Mouse (Mus musculus) midbrain, embryonic 11.5 days (tissue): ENCODE measurements at regions not wholly inside any gene's neighbourhood (a gene's known extent, or its start where the extent isn't known, plus 50 kb on each side); places are given as distances from the start of the nearest gene placed in this dataset.

Source experiments
- ATAC-seq: fragments of 200-750 bp; cut with Nextera tagmentation; 2 replicates; pipeline ENCODE4 v1.8.0; 2017; ENCODE audit warnings: moderate TSS enrichment, moderate library complexity; ENCODE audit not compliant: low FRiP score
- DNase-seq: peaks from one replicate; pipeline ENCODE4 v3.0.0; 2015; ENCODE audit warnings: low spot score; ENCODE audit errors: missing footprints
- H3K27ac ChIP-seq: fragments of 300-500 bp; sonication (generic); 2 replicates; pipeline ENCODE4 v1.5.1; 2014; ENCODE audit warnings: low read depth, low read length
- H3K27me3 ChIP-seq: fragments of 300-500 bp; sonication (generic); 2 replicates; pipeline ENCODE4 v1.6.1; 2014; ENCODE audit warnings: mild to moderate bottlenecking, low read length, moderate library complexity, mixed read lengths; ENCODE audit not compliant: control insufficient read depth, insufficient read depth
- H3K36me3 ChIP-seq: fragments of 300-500 bp; sonication (generic); 2 replicates; pipeline ENCODE4 v1.6.1; 2014; ENCODE audit warnings: mild to moderate bottlenecking, low read length, moderate library complexity, mixed read lengths; ENCODE audit not compliant: control insufficient read depth, insufficient read depth
- H3K4me1 ChIP-seq: fragments of 300-500 bp; sonication (generic); 2 replicates; pipeline ENCODE4 v1.6.1; 2014; ENCODE audit warnings: low read length; ENCODE audit not compliant: control insufficient read depth, insufficient read depth
- H3K4me2 ChIP-seq: fragments of 300-500 bp; sonication (generic); 2 replicates; pipeline ENCODE4 v1.6.1; 2014; ENCODE audit warnings: mild to moderate bottlenecking, moderate library complexity
- H3K4me3 ChIP-seq: fragments of 300-500 bp; sonication (generic); 2 replicates; pipeline ENCODE4 v1.5.1; 2014; ENCODE audit warnings: low read depth, low read length
- H3K9ac ChIP-seq: fragments of 300-500 bp; sonication (generic); 2 replicates; pipeline ENCODE4 v1.6.1; 2014; ENCODE audit warnings: low read length
- H3K9me3 ChIP-seq: fragments of 300-500 bp; sonication (generic); 2 replicates; pipeline ENCODE4 v1.6.1; 2016; ENCODE audit warnings: low read length; ENCODE audit not compliant: control insufficient read depth
- WGBS: fragments of 180-500 bp; shearing (Covaris S2); extraction: QIAGEN DNeasy Blood & Tissue Kit; methylation state at CpG from one replicate; pipeline ENCODE4 v1.1.7; 2014; 5-methylcytosine and 5-hydroxymethylcytosine counted together

- ATAC-seq (no peak), DNase-seq (no peak)
- no peak overlapping the region for H3K4me3 ChIP-seq
- no peaks in the 10 kb centered on the region for H3K36me3 ChIP-seq
- H3K9me3 ChIP-seq: no peaks in the 10 kb centered on the region
- H3K27me3 ChIP-seq: no peaks in the 10 kb centered on the region
- no peaks in the 10 kb centered on the region for H3K4me1 ChIP-seq
- H3K4me2 ChIP-seq: no peak overlapping the region
- H3K27ac ChIP-seq: no peak overlapping the region
- no peak overlapping the region for H3K9ac ChIP-seq
Measured at GRCm38 (mm10) chr2:39633041-39633440, 406.8 kb upstream of the Ppp6c start.

- H3K9me3 ChIP-seq: no peaks in the 10 kb centered on the region
- H3K27me3 ChIP-seq: no peaks in the 10 kb centered on the region
- H3K4me3 ChIP-seq: no peak overlapping the region
- WGBS: 84% methylated on average over 10 of the region's 10 CpGs
- DNase-seq (no peak), ATAC-seq (no peak)
- H3K36me3 ChIP-seq: no peaks in the 10 kb centered on the region
- no peak overlapping the region for H3K4me2 ChIP-seq
- H3K4me1 ChIP-seq: no peaks in the 10 kb centered on the region
- no peak overlapping the region for H3K9ac ChIP-seq
- no peak overlapping the region for H3K27ac ChIP-seq
Measured at GRCm38 (mm10) chr2:39614221-39614620, 388.0 kb upstream of the Ppp6c start.

DNA sequence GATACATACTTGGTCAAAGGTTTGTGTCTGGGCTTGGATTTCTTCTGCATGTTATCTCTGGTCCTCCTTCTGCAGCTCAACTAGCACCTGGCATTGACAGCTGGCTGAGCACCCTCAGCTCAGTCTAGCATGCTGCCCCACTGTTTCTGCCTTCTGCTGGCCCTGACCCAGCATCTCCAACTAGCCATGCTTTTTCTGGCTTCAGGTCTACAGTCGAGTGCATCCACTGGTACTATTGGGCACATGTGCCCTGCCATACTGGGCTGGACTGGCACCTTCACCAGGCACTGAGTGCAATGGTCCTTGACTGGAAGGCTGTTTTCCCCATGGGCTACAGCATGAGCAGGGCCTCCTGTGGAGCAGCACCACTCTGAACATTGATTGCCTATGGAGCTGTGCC is 386.6 kb upstream of the Ppp6c start:
- Histone ChIP-seq H3K27me3 (no peaks in the 10 kb centered on the region), H3K4me2 (no peak overlapping the region), H3K36me3 (no peaks in the 10 kb centered on the region), H3K4me3 (no peak overlapping the region), H3K4me1 (no peaks in the 10 kb centered on the region), H3K27ac (no peak overlapping the region), H3K9ac (no peak overlapping the region), H3K9me3 (no peaks in the 10 kb centered on the region)
- DNase-seq (no peak), ATAC-seq (no peak)
- 86% methylated on average over 1 of the region's 1 CpGs for WGBS

GRCm38 (mm10) chr2:39612236-39612635 is 386.0 kb upstream of the Ppp6c start:
- H3K9me3 ChIP-seq: no peaks in the 10 kb centered on the region
- no peaks in the 10 kb centered on the region for H3K36me3 ChIP-seq
- 76% methylated on average over 2 of the region's 2 CpGs for WGBS
- H3K9ac ChIP-seq: no peak overlapping the region
- no peak overlapping the region for H3K4me2 ChIP-seq
- DNase-seq (no peak), ATAC-seq (no peak)
- H3K27me3 ChIP-seq: no peaks in the 10 kb centered on the region
- H3K4me1 ChIP-seq: no peaks in the 10 kb centered on the region
- H3K4me3 ChIP-seq: no peak overlapping the region
- no peak overlapping the region for H3K27ac ChIP-seq

GRCm38 (mm10) chr2:39602256-39602655 is 376.0 kb upstream of the Ppp6c start:
- Histone ChIP-seq H3K27me3 (no peaks in the 10 kb centered on the region), H3K9me3 (no peaks in the 10 kb centered on the region), H3K36me3 (no peaks in the 10 kb centered on the region), H3K4me1 (no peaks in the 10 kb centered on the region), H3K4me2 (no peak overlapping the region), H3K9ac (no peak overlapping the region), H3K27ac (no peak overlapping the region), H3K4me3 (no peak overlapping the region)
- DNase-seq (no peak), ATAC-seq (no peak)

DNA sequence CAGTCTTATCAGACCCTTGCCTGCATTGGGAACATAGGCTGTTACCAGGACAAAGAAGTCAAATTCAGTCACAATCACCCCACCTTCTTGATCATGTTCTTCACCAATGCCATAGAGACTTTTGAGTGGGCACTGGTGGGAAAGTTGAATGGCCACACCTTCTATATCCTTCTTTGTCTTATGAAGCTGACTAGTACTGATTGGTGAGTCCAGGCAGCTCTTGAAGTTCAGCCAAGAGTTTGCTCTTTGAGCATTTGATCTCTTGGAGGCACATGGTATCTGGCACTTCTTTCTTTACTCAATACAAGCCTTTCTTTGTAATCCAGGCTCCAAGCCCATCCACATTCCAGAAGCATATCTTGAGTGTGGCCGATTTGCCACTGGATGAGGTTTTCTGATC is 331.9 kb upstream of the Ppp6c start:
- Histone ChIP-seq H3K27me3 (no peaks in the 10 kb centered on the region), H3K4me2 (no peak overlapping the region), H3K27ac (no peak overlapping the region), H3K9me3 (no peaks in the 10 kb centered on the region), H3K4me1 (no peaks in the 10 kb centered on the region), H3K4me3 (no peak overlapping the region), H3K36me3 (no peaks in the 10 kb centered on the region), H3K9ac (no peak overlapping the region)
- 88% methylated on average over 1 of the region's 1 CpGs for WGBS
- DNase-seq (no peak), ATAC-seq (no peak)

DNA sequence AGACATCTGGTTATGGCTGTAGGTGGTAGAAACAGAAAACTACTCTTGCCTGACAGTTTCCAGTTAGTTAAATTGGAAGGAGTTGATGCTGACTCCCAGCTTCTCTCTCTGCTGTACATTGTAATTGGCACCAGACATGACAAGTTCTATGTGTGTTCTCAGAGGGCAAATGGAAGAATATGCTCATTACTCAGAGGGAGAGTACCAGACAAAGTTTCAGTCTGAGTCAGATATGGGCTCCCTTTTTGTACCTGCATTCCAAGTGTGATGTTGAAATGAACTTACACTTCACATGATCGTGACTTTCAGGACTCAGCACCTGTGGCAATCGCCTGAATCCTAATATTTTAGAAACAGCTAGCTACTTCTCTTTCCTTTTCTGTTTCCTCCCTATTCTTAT is 281.7 kb upstream of the Ppp6c start:
- no peaks in the 10 kb centered on the region for H3K4me1 ChIP-seq
- ATAC-seq: no peak
- H3K4me2 ChIP-seq: no peak overlapping the region
- H3K36me3 ChIP-seq: no peaks in the 10 kb centered on the region
- no peak overlapping the region for H3K4me3 ChIP-seq
- H3K27ac ChIP-seq: no peak overlapping the region
- DNase-seq: no peak
- no peak overlapping the region for H3K9ac ChIP-seq
- no peaks in the 10 kb centered on the region for H3K27me3 ChIP-seq
- H3K9me3 ChIP-seq: no peaks in the 10 kb centered on the region
- WGBS: 94% methylated on average over 2 of the region's 2 CpGs

DNA sequence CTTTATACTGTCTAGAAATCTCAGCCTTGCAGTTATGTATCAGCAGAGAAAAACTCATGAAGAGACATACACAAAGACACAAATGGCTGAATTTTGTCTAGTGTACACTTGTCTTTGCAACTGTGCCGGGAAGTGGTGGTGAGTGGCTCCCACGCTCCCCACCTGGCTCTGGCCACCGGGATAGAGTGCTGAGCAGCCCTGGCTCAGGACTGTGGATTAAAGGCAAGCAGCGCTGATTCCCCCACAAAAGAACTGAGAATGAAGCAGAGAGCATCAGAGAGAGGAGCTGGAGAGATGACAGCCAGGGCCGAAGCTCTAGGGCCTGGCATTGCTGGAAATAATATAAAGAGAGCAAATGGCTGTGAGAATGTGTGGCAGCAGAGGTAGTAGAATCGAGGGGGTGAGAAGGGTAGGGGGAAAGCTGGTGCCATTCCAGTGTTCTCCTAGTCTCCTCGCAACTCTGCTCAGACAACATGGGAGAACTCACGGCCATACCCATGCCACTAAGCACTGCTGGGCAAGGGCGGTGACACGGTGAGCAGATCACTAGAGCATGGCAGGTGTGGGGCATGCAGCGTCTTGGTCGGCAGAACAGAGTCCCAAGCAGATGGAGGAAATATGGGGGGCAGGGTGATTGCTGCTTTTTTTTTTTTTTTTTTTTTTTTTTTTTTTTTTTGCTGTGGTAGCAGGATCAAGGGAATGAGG is 257.1 kb upstream of the Ppp6c start:
- no peak overlapping the region for H3K4me3 ChIP-seq
- no peaks in the 10 kb centered on the region for H3K27me3 ChIP-seq
- no peaks in the 10 kb centered on the region for H3K36me3 ChIP-seq
- no peak overlapping the region for H3K9ac ChIP-seq
- H3K27ac ChIP-seq: no peak overlapping the region
- H3K4me2 ChIP-seq: peak overlapping the region; percentile 16; the same call in 1 of the 2 replicates
- WGBS: 15% methylated on average over 12 of the region's 12 CpGs
- peaks cover 3% of the 10 kb centered on the region for H3K4me1 ChIP-seq
- ATAC-seq (peak; percentile 57), DNase-seq (no peak)
- H3K9me3 ChIP-seq: no peaks in the 10 kb centered on the region

DNA sequence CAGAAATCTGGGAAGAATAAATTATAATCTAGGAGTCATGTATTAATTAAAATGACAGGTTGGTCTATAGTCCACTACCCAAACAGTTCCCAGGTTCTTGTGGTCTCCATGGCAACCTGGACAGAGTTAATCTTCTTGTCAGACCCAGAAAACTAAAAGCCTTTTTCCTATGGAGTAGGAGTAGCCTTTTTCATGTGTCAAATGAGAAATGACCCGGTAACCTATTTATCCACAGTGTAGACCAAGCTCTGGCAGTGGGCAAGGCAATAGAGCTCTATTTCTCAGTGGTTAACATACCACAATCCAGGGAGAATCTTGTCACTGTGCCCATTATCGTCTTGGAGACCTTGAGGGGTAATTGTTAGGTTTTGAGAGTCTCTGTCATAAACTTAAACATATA is 256.4 kb upstream of the Ppp6c start:
- Histone ChIP-seq H3K4me1 (peaks cover 3% of the 10 kb centered on the region), H3K9me3 (no peaks in the 10 kb centered on the region), H3K27ac (no peak overlapping the region), H3K27me3 (no peaks in the 10 kb centered on the region), H3K9ac (no peak overlapping the region), H3K4me3 (no peak overlapping the region), H3K4me2 (no peak overlapping the region), H3K36me3 (no peaks in the 10 kb centered on the region)
- DNase-seq: no peak
- WGBS: 24% methylated on average over 2 of the region's 2 CpGs
- peak; percentile 80 for ATAC-seq
